Mouse (Mus musculus): ENCODE measurements around the gene Ifngr1. TPM values are rescaled to one million over a fixed set of nuclear protein-coding genes. Genes with fewer than 3 reads are reported as not detected.

The Ifngr1 gene
- total and polyA plus RNA-seq, 3 experiments: 15.4 to 18.6 TPM; not detected in 1

DNA sequence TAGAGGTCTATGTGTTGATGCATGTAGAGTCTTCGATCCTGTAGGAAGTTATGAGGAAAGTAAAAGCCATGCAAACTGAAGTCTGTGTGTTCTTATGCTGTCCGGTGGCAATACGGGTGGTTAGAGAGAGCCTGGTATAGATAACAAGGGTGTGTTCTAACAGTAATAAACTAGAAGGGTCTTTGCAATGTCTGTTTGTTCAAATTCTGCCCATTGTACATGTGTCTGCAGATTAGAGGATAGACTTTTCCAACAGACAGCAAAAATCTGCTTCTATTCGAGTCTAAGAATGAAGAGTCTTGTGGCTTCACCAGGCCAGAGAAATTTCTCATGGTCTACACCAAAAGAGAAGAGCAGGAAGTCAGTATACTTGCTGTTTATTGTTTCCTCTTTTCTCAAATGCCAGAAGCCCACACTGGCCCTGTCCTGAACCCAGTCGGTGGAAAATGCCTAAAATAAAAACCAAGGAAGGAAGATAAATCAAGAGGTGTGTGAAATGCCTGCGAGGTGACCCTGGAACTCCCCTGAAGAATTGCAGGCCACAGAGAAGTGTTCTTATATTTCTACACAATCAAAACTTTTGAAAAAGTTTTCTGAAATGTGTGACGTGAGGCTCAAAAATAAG, 8.8 kb upstream of the Ifngr1 start:
- Histone ChIP-seq H3K27me3 (ENCODE audit: control insufficient read depth in 1 of 2, insufficient read depth in 2 of 2, low read length in 2 of 2) (no peaks in the 10 kb centered on the region), H3K4me3 (ENCODE audit: control insufficient read depth in 1 of 2, insufficient read depth in 1 of 2, low read depth in 2 of 2, low read length in 2 of 2) (no peak overlapping the region), H3K9me3 (replicated peaks; ENCODE audit: insufficient read depth, low read length) (no peaks in the 10 kb centered on the region), H3K4me1 (ENCODE audit: control insufficient read depth in 1 of 2, insufficient read depth in 2 of 2, low read length in 2 of 2) (peaks cover 23 to 25% of the 10 kb centered on the region in 2 experiments), H3K36me3 (ENCODE audit: control insufficient read depth in 1 of 2, insufficient read depth in 2 of 2, low read length in 2 of 2) (peaks cover 0 to 33% of the 10 kb centered on the region in 2 experiments; a peak in 2 of 4 replicates), H3K9ac (ENCODE audit: control insufficient read depth, low read depth, low read length, poor library complexity, severe bottlenecking) (peak overlapping the region; percentile 22), H3K79me2 (ENCODE audit: control insufficient read depth, insufficient read depth, low read length, poor library complexity) (no peaks in the 10 kb centered on the region), H3K27ac (ENCODE audit: control insufficient read depth, low read depth, low read length) (peak overlapping the region; percentile 79)
- DNase-seq (ENCODE audit: low read depth, low spot score): peak; percentile 58
- TF ChIP-seq GATA1 (IDR thresholded peaks at IDR 0.05; ENCODE audit: low read depth, low read length) (peak; percentile 40; the same call in 1 of the 2 replicates), MYC (IDR thresholded peaks at IDR 0.05; ENCODE audit: low read depth, low read length) (0 out of 2 replicates have a peak, but pooled peaks have one; percentile 17), UBTF (IDR thresholded peaks at IDR 0.05; ENCODE audit: borderline replicate concordance, insufficient read depth, low read depth, low read length) (no peak), EP300 (IDR thresholded peaks at IDR 0.05; ENCODE audit: low read depth in 1 of 2, low read length in 2 of 2) (peak in 1 of 2 experiments; percentile 72; a peak in 2 of 4 replicates)

GRCm38 (mm10) chr10:19584064-19584463, 7.7 kb upstream of the Ifngr1 start:
- H3K4me1 ChIP-seq (ENCODE audit: control insufficient read depth in 1 of 2, insufficient read depth in 2 of 2, low read length in 2 of 2): peaks cover 25 to 26% of the 10 kb centered on the region in 2 experiments
- H3K27ac ChIP-seq (ENCODE audit: control insufficient read depth, low read depth, low read length): peak overlapping the region; percentile 92
- H3K4me3 ChIP-seq (ENCODE audit: control insufficient read depth in 1 of 2, insufficient read depth in 1 of 2, low read depth in 2 of 2, low read length in 2 of 2): no peak overlapping the region
- H3K79me2 ChIP-seq (ENCODE audit: control insufficient read depth, insufficient read depth, low read length, poor library complexity): no peaks in the 10 kb centered on the region
- no peaks in the 10 kb centered on the region for H3K27me3 ChIP-seq (ENCODE audit: control insufficient read depth in 1 of 2, insufficient read depth in 2 of 2, low read length in 2 of 2)
- no peaks in the 10 kb centered on the region for H3K9me3 ChIP-seq (replicated peaks; ENCODE audit: insufficient read depth, low read length)
- peaks cover 0 to 35% of the 10 kb centered on the region in 2 experiments; a peak in 2 of 4 replicates for H3K36me3 ChIP-seq (ENCODE audit: control insufficient read depth in 1 of 2, insufficient read depth in 2 of 2, low read length in 2 of 2)
- DNase-seq (ENCODE audit: low read depth, low spot score): peak; percentile 89
- H3K9ac ChIP-seq (ENCODE audit: control insufficient read depth, low read depth, low read length, poor library complexity, severe bottlenecking): peak overlapping the region; percentile 33; the same call in 1 of the 2 replicates
- TF ChIP-seq ZNF384 (IDR thresholded peaks at IDR 0.05; ENCODE audit: low read depth, low read length) (no peak), CTCF (IDR thresholded peaks at IDR 0.05 in 2 of 3, conservative IDR thresholded peaks at IDR 0.05 in 1 of 3; ENCODE audit: control insufficient read depth in 1 of 3, insufficient read depth in 1 of 3, low read depth in 2 of 3, low read length in 3 of 3, poor library complexity in 1 of 3, severe bottlenecking in 1 of 3) (no peak), HCFC1 (IDR thresholded peaks at IDR 0.05; ENCODE audit: low read depth, low read length) (peak; percentile 69), CHD1 (IDR thresholded peaks at IDR 0.05; ENCODE audit: low read depth, low read length) (no peak), EP300 (IDR thresholded peaks at IDR 0.05; ENCODE audit: low read depth in 1 of 2, low read length in 2 of 2) (peak in 1 of 2 experiments; percentile 74; a peak in 2 of 4 replicates), POLR2A (IDR thresholded peaks at IDR 0.05; ENCODE audit: control insufficient read depth in 1 of 2, insufficient read depth in 1 of 2, low read depth in 1 of 2, low read length in 2 of 2, poor library complexity in 1 of 2) (peak in 1 of 2 experiments; percentile 60; a peak in 2 of 4 replicates), ETS1 (IDR thresholded peaks at IDR 0.05; ENCODE audit: low read depth, low read length) (peak; percentile 50; the same call in 1 of the 2 replicates), MYB (IDR thresholded peaks at IDR 0.05; ENCODE audit: low read depth, low read length) (0 out of 2 replicates have a peak, but pooled peaks have one; percentile 24), MAZ (IDR thresholded peaks at IDR 0.05; ENCODE audit: low read depth, low read length) (peak; percentile 68; the same call in 1 of the 2 replicates), MXI1 (IDR thresholded peaks at IDR 0.05; ENCODE audit: low read depth, low read length) (0 out of 2 replicates have a peak, but pooled peaks have one; percentile 16), RCOR1 (IDR thresholded peaks at IDR 0.05; ENCODE audit: low read depth, low read length) (0 out of 2 replicates have a peak, but pooled peaks have one; percentile 40), USF2 (IDR thresholded peaks at IDR 0.05; ENCODE audit: borderline replicate concordance in 1 of 2, insufficient read depth in 1 of 2, low read depth in 1 of 2, low read length in 2 of 2) (no peak), RAD21 (IDR thresholded peaks at IDR 0.05; ENCODE audit: low read depth, low read length) (no peak), GABPA (IDR thresholded peaks at IDR 0.05; ENCODE audit: low read depth, low read length) (no peak), TBP (IDR thresholded peaks at IDR 0.05; ENCODE audit: low read depth, low read length) (peak; percentile 73; the same call in 1 of the 2 replicates), SIN3A (IDR thresholded peaks at IDR 0.05; ENCODE audit: low read length) (0 out of 2 replicates have a peak, but pooled peaks have one; percentile 43), TCF12 (IDR thresholded peaks at IDR 0.05; ENCODE audit: low read depth, low read length) (peak; percentile 41; the same call in 1 of the 2 replicates), ZMIZ1 (IDR thresholded peaks at IDR 0.05; ENCODE audit: low read depth, low read length) (0 out of 2 replicates have a peak, but pooled peaks have one; percentile 22), JUND (IDR thresholded peaks at IDR 0.05; ENCODE audit: low read depth, low read length) (no peak), SMC3 (IDR thresholded peaks at IDR 0.05; ENCODE audit: low read depth, low read length) (no peak), ELF1 (IDR thresholded peaks at IDR 0.05; ENCODE audit: low read depth, low read length) (peak; percentile 71; the same call in 1 of the 2 replicates)

Measured in MEL (cell line).